Mouse (Mus musculus): ENCODE measurements around the gene Auts2. TPM values are rescaled to one million over a fixed set of nuclear protein-coding genes. Genes with fewer than 3 reads are reported as not detected.

Gene Auts2
- polyA plus RNA-seq, 1 experiment from 2014 or later = 1.0 TPM

GRCm38 (mm10) chr5:131789601-131790000 is 753.5 kb downstream of the Auts2 start:
- H3K27ac ChIP-seq (ENCODE audit: low read depth) = no peak overlapping the region
- ATAC-seq = no peak
- H3K4me3 ChIP-seq (ENCODE audit: low read depth, low read length) = no peak overlapping the region
- WGBS (ENCODE audit: insufficient replicate concordance) = 73% methylated on average over 8 of the region's 8 CpGs
- no peak overlapping the region for H3K4me2 ChIP-seq (ENCODE audit: low read depth, low read length)
- no peak overlapping the region for H3K9ac ChIP-seq (replicated peaks)
- H3K4me1 ChIP-seq (ENCODE audit: insufficient read depth) = no peaks in the 10 kb centered on the region
- H3K36me3 ChIP-seq (replicated peaks; ENCODE audit: insufficient read depth, low read length) = no peaks in the 10 kb centered on the region
- no peaks in the 10 kb centered on the region for H3K9me3 ChIP-seq (ENCODE audit: low read length)
- DNase-seq = no peak
- TF ChIP-seq CTCF (IDR thresholded peaks at IDR 0.05; ENCODE audit: low read depth) (no peak), EP300 (IDR thresholded peaks at IDR 0.05; ENCODE audit: low read depth) (no peak)
- H3K27me3 ChIP-seq (ENCODE audit: insufficient read depth, low read length) = no peaks in the 10 kb centered on the region

GRCm38 (mm10) chr5:131788008-131788407 is 755.1 kb downstream of the Auts2 start:
- DNase-seq (no peak), ATAC-seq (no peak)
- no peaks in the 10 kb centered on the region for H3K9me3 ChIP-seq (ENCODE audit: low read length)
- WGBS (ENCODE audit: insufficient replicate concordance) = 67% methylated on average over 6 of the region's 6 CpGs
- H3K4me2 ChIP-seq (ENCODE audit: low read depth, low read length) = no peak overlapping the region
- H3K4me3 ChIP-seq (ENCODE audit: low read depth, low read length) = no peak overlapping the region
- TF ChIP-seq CTCF (IDR thresholded peaks at IDR 0.05; ENCODE audit: low read depth) = no peak
- no peak for TF ChIP-seq EP300 (IDR thresholded peaks at IDR 0.05; ENCODE audit: low read depth)
- no peak overlapping the region for H3K27ac ChIP-seq (ENCODE audit: low read depth)
- H3K27me3 ChIP-seq (ENCODE audit: insufficient read depth, low read length) = no peaks in the 10 kb centered on the region
- no peaks in the 10 kb centered on the region for H3K36me3 ChIP-seq (replicated peaks; ENCODE audit: insufficient read depth, low read length)
- no peaks in the 10 kb centered on the region for H3K4me1 ChIP-seq (ENCODE audit: insufficient read depth)
- no peak overlapping the region for H3K9ac ChIP-seq (replicated peaks)

GRCm38 (mm10) chr5:131783241-131783640 is 759.9 kb downstream of the Auts2 start:
- no peak for TF ChIP-seq CTCF (IDR thresholded peaks at IDR 0.05; ENCODE audit: low read depth)
- TF ChIP-seq EP300 (IDR thresholded peaks at IDR 0.05; ENCODE audit: low read depth) = no peak
- no peak overlapping the region for H3K4me3 ChIP-seq (ENCODE audit: low read depth, low read length)
- H3K4me2 ChIP-seq (ENCODE audit: low read depth, low read length) = no peak overlapping the region
- no peaks in the 10 kb centered on the region for H3K9me3 ChIP-seq (ENCODE audit: low read length)
- H3K36me3 ChIP-seq (replicated peaks; ENCODE audit: insufficient read depth, low read length) = no peaks in the 10 kb centered on the region
- DNase-seq (no peak), ATAC-seq (no peak)
- 69% methylated on average over 3 of the region's 3 CpGs for WGBS (ENCODE audit: insufficient replicate concordance)
- no peaks in the 10 kb centered on the region for H3K4me1 ChIP-seq (ENCODE audit: insufficient read depth)
- H3K27ac ChIP-seq (ENCODE audit: low read depth) = no peak overlapping the region
- H3K9ac ChIP-seq (replicated peaks) = no peak overlapping the region
- H3K27me3 ChIP-seq (ENCODE audit: insufficient read depth, low read length) = no peaks in the 10 kb centered on the region

GRCm38 (mm10) chr5:131781063-131781462 is 762.1 kb downstream of the Auts2 start:
- H3K9me3 ChIP-seq (ENCODE audit: low read length) = no peaks in the 10 kb centered on the region
- H3K9ac ChIP-seq (replicated peaks) = no peak overlapping the region
- no peaks in the 10 kb centered on the region for H3K4me1 ChIP-seq (ENCODE audit: insufficient read depth)
- no peak for ATAC-seq
- 90% methylated on average over 14 of the region's 14 CpGs for WGBS (ENCODE audit: insufficient replicate concordance)
- H3K27ac ChIP-seq (ENCODE audit: low read depth) = no peak overlapping the region
- no peak for DNase-seq
- TF ChIP-seq EP300 (IDR thresholded peaks at IDR 0.05; ENCODE audit: low read depth) (no peak), CTCF (IDR thresholded peaks at IDR 0.05; ENCODE audit: low read depth) (no peak)
- H3K4me3 ChIP-seq (ENCODE audit: low read depth, low read length) = no peak overlapping the region
- H3K27me3 ChIP-seq (ENCODE audit: insufficient read depth, low read length) = no peaks in the 10 kb centered on the region
- no peaks in the 10 kb centered on the region for H3K36me3 ChIP-seq (replicated peaks; ENCODE audit: insufficient read depth, low read length)
- no peak overlapping the region for H3K4me2 ChIP-seq (ENCODE audit: low read depth, low read length)

GRCm38 (mm10) chr5:131779171-131779570 is 764.0 kb downstream of the Auts2 start:
- no peak overlapping the region for H3K4me3 ChIP-seq (ENCODE audit: low read depth, low read length)
- H3K27me3 ChIP-seq (ENCODE audit: insufficient read depth, low read length) = no peaks in the 10 kb centered on the region
- DNase-seq (no peak), ATAC-seq (no peak)
- no peak for TF ChIP-seq EP300 (IDR thresholded peaks at IDR 0.05; ENCODE audit: low read depth)
- TF ChIP-seq CTCF (IDR thresholded peaks at IDR 0.05; ENCODE audit: low read depth) = no peak
- no peak overlapping the region for H3K4me2 ChIP-seq (ENCODE audit: low read depth, low read length)
- H3K9me3 ChIP-seq (ENCODE audit: low read length) = no peaks in the 10 kb centered on the region
- H3K36me3 ChIP-seq (replicated peaks; ENCODE audit: insufficient read depth, low read length) = no peaks in the 10 kb centered on the region
- no peak overlapping the region for H3K9ac ChIP-seq (replicated peaks)
- H3K4me1 ChIP-seq (ENCODE audit: insufficient read depth) = no peaks in the 10 kb centered on the region
- H3K27ac ChIP-seq (ENCODE audit: low read depth) = no peak overlapping the region

GRCm38 (mm10) chr5:131775672-131776071 is 767.5 kb downstream of the Auts2 start:
- Histone ChIP-seq H3K27ac (ENCODE audit: low read depth) (no peak overlapping the region), H3K4me1 (ENCODE audit: insufficient read depth) (no peaks in the 10 kb centered on the region), H3K4me2 (ENCODE audit: low read depth, low read length) (no peak overlapping the region), H3K4me3 (ENCODE audit: low read depth, low read length) (no peak overlapping the region), H3K27me3 (ENCODE audit: insufficient read depth, low read length) (no peaks in the 10 kb centered on the region), H3K9me3 (ENCODE audit: low read length) (no peaks in the 10 kb centered on the region), H3K36me3 (replicated peaks; ENCODE audit: insufficient read depth, low read length) (no peaks in the 10 kb centered on the region), H3K9ac (replicated peaks) (no peak overlapping the region)
- TF ChIP-seq EP300 (IDR thresholded peaks at IDR 0.05; ENCODE audit: low read depth) = no peak
- no peak for TF ChIP-seq CTCF (IDR thresholded peaks at IDR 0.05; ENCODE audit: low read depth)
- WGBS (ENCODE audit: insufficient replicate concordance) = 73% methylated on average over 5 of the region's 5 CpGs
- ATAC-seq (no peak), DNase-seq (no peak)

GRCm38 (mm10) chr5:131775222-131775621 is 767.9 kb downstream of the Auts2 start:
- Histone ChIP-seq H3K27me3 (ENCODE audit: insufficient read depth, low read length) (no peaks in the 10 kb centered on the region), H3K36me3 (replicated peaks; ENCODE audit: insufficient read depth, low read length) (no peaks in the 10 kb centered on the region), H3K9me3 (ENCODE audit: low read length) (no peaks in the 10 kb centered on the region), H3K4me2 (ENCODE audit: low read depth, low read length) (no peak overlapping the region), H3K27ac (ENCODE audit: low read depth) (no peak overlapping the region), H3K9ac (replicated peaks) (no peak overlapping the region), H3K4me1 (ENCODE audit: insufficient read depth) (no peaks in the 10 kb centered on the region), H3K4me3 (ENCODE audit: low read depth, low read length) (no peak overlapping the region)
- WGBS (ENCODE audit: insufficient replicate concordance) = 84% methylated on average over 12 of the region's 12 CpGs
- no peak for TF ChIP-seq CTCF (IDR thresholded peaks at IDR 0.05; ENCODE audit: low read depth)
- TF ChIP-seq EP300 (IDR thresholded peaks at IDR 0.05; ENCODE audit: low read depth) = no peak
- ATAC-seq (no peak), DNase-seq (no peak)
